Mouse (Mus musculus) CD4-positive, CD25-positive, alpha-beta regulatory T cell, adult 2 months (primary cell): ENCODE measurements around the gene Olfr76.
"Not testable (repeated sequence)": the region's sequence is repeated elsewhere in the genome, so short reads cannot be mapped to it uniquely, and the experiment has no call there.

Experiments
- DNase-seq: peaks from one replicate; pipeline ENCODE4 v3.0.0-alpha.2; 2012; ENCODE audit warnings: low read depth, low spot score

Gene Olfr76

GRCm38 (mm10) chr19:12123103-12123502 lies at the start of gene Olfr76:
Olfr76 (minus strand) TSS chr19:12123203.
- no peak for DNase-seq

- DNase-seq: not testable (repeated sequence)
Observed at GRCm38 (mm10) chr19:12170062-12170599, 47.1 kb upstream of the Olfr76 start, which contains the start of gene Olfr1555-ps1. Olfr1555-ps1 (minus strand) TSS chr19:12170112.

GRCm38 (mm10) chr19:12145452-12145851 lies 22.4 kb upstream of the Olfr76 start:
- DNase-seq: no peak

GRCm38 (mm10) chr19:12143356-12143755 lies 20.4 kb upstream of the Olfr76 start:
- no peak for DNase-seq

GRCm38 (mm10) chr19:12134289-12134688 lies 11.3 kb upstream of the Olfr76 start:
- peak; percentile 35 for DNase-seq

GRCm38 (mm10) chr19:12116464-12116863 lies 6.5 kb downstream of the Olfr76 start:
- no peak for DNase-seq

- DNase-seq: no peak
Observed at GRCm38 (mm10) chr19:12115797-12116196, 7.2 kb downstream of the Olfr76 start, which contains the start of gene Olfr1428. Olfr1428 (minus strand) TSS chr19:12115897.

GRCm38 (mm10) chr19:12113807-12114206 lies 9.2 kb downstream of the Olfr76 start:
- no peak for DNase-seq

GRCm38 (mm10) chr19:12104541-12104940 lies 18.5 kb downstream of the Olfr76 start:
- no peak for DNase-seq

- no peak for DNase-seq
Observed at GRCm38 (mm10) chr19:12103234-12103633, 19.8 kb downstream of the Olfr76 start, which contains the start of gene Olfr1427. Olfr1427 (minus strand) TSS chr19:12103334.

GRCm38 (mm10) chr19:12091913-12092312 lies 31.1 kb downstream of the Olfr76 start, which contains the start of gene Olfr1426:
Olfr1426 (minus strand) TSS chr19:12092013.
- no peak for DNase-seq

GRCm38 (mm10) chr19:12077631-12078030 lies 45.4 kb downstream of the Olfr76 start, which contains the start of gene Olfr1425:
Olfr1425 (minus strand) TSS chr19:12077731.
- not testable (repeated sequence) for DNase-seq

GRCm38 (mm10) chr19:12069546-12069945 lies 53.5 kb downstream of the Olfr76 start:
- not testable (repeated sequence) for DNase-seq
